Mouse (Mus musculus): ENCODE measurements around the gene Acad12.
"Not testable (repeated sequence)": the region's sequence is repeated elsewhere in the genome, so short reads cannot be mapped to it uniquely, and the experiment has no call there.

The Acad12 gene

DNA sequence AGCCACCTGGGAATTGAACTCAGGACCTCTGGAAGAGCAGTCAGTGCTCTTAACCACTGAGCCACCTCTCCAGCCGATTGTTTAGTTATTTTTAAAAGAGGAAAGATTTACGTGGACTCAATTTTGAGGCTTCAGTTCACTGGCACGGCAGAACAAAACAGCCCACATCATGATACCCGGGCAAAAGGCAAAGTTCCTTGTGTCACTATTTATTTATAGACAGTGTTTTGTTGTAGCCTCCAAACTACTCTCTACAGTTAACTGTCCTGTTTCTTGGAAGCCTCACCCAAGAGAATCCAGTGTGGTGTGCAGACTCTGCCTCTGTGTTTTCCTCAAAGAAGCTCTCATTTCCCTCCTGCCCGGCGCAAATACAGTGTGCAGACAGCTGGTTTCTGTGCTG lies 6.7 kb downstream of the Acad12 start:
- no peak for DNase-seq (ENCODE audit: low spot score)

DNA sequence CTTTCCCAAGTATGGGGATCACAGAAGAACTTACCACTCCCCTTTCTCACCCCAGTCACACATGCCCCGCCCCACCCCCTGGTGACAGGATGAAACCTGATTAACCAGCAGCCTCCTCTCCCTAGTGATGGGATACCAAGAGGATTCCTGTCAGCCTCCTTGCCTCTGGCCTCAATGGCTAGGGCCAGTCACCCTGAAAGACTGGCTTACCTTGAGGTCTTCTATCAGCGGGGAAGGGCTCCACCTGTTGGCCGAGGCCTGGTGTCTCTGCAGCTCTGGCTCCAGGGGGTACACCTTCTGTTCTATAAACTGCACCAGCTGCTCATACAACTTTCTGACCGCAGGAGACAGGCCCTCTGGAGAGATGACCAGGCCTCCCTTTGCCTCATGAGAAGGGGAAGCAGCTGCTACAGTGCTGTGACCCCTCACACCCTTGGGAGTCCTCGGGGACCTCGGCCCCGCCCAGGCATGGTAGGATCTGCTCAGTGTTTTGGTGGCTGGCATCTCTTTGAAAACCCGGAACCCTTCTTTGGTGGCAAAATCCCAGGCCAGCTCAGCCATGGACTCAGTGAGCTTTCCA lies 9.1 kb downstream of the Acad12 start:
- DNase-seq (ENCODE audit: low spot score) = not testable (repeated sequence)

- DNase-seq (ENCODE audit: low spot score) = peak; percentile 62
Observed at GRCm38 (mm10) chr5:121606151-121606550, 12.6 kb downstream of the Acad12 start.

DNA sequence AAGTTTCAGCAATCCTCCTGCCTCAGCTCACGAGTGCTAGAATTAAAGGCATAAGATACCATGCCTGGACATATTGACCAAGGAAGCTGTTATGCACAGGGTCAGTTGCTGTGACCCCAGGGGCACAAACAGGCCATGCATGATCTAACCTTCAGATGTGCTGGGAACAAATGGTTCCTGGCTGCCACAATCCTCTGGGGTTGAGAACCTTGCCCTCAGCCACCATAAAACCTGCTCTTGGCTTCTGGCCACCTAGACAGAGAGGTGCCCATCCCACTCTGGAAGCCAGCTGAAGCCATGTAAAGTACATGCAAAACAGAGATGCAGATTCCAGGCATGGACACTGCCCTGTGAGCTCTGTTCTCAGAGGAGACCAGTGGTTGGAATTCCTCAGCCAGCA lies 14.9 kb downstream of the Acad12 start:
- not testable (repeated sequence) for DNase-seq (ENCODE audit: low spot score)

- peak; percentile 84 for DNase-seq (ENCODE audit: low spot score)
Observed at GRCm38 (mm10) chr5:121601547-121602299, 17.0 kb downstream of the Acad12 start.

DNA sequence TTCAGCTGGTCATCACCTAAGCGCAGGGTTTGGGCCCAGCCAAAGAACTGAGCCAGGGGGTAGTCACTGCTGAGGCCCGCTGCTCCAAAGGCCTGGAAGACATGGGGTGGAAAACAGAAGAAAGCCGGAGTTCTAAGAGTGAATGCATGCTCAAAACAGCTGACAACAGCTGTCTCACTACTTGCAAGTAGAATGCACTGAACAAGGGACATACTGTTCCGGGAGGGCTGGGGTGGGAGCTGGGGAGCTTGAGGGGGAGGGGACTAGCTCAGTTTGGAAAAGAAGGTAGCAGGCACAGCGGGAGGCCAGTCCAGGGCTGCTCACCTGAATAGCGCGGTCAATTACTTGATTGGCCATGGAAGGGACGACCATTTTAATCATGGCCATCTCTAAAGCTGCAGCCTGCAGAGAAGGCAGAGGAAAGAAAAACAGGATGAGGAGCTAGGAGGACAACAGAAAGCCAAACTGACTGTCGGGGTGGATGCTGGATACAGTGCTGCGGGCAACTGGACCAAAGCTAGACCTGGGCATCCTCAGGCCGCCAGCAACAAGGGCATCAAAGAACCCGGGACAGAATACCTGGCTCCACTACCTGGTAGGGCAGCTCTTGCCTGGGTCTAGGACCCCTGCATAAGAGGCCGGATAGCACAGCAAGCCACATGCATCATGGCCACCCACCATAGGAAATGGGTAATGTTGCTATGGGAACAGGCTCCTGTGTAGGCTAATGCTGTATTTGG lies 19.7 kb downstream of the Acad12 start:
- DNase-seq (ENCODE audit: low spot score) = no peak

GRCm38 (mm10) chr5:121597991-121598537 lies 20.7 kb downstream of the Acad12 start:
- DNase-seq (ENCODE audit: low spot score) = no peak

DNA sequence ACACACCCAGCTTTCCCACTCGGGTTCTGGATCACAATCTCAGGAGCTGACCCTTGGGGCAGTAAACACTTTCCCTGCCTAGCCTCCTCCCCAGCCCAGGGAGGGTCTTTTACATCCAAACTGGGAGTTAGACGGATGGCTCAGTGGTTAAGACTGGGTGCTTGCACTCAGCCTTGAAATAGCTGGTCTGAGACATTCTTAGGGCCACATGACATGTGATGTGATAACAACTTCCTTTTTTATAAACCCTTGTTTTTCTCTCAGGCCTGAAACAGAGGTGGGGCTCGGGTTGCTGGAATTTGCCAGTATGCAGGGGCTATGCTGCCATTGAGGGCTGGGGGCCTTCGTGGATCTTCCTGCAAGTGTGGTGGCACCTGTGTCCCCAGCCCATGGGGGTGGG lies 21.4 kb downstream of the Acad12 start:
- no peak for DNase-seq (ENCODE audit: low spot score)

GRCm38 (mm10) chr5:121596226-121596625 lies 22.5 kb downstream of the Acad12 start:
- DNase-seq (ENCODE audit: low spot score) = no peak

- DNase-seq (ENCODE audit: low spot score) = no peak
Observed at GRCm38 (mm10) chr5:121595758-121596157, 23.0 kb downstream of the Acad12 start.

- no peak for DNase-seq (ENCODE audit: low spot score)
Observed at GRCm38 (mm10) chr5:121594714-121595313, 23.9 kb downstream of the Acad12 start.

- peak; percentile 64 for DNase-seq (ENCODE audit: low spot score)
Observed at GRCm38 (mm10) chr5:121593451-121594401, 25.0 kb downstream of the Acad12 start, which contains the start of gene Aldh2. Gene Aldh2 (minus strand): TSS chr5:121593824.

- no peak for DNase-seq (ENCODE audit: low spot score)
Observed at GRCm38 (mm10) chr5:121592816-121593407, 25.8 kb downstream of the Acad12 start.

GRCm38 (mm10) chr5:121592064-121592815 lies 26.5 kb downstream of the Acad12 start:
- no peak for DNase-seq (ENCODE audit: low spot score)

- DNase-seq (ENCODE audit: low spot score) = no peak
Observed at GRCm38 (mm10) chr5:121591417-121592063, 27.2 kb downstream of the Acad12 start.

DNA sequence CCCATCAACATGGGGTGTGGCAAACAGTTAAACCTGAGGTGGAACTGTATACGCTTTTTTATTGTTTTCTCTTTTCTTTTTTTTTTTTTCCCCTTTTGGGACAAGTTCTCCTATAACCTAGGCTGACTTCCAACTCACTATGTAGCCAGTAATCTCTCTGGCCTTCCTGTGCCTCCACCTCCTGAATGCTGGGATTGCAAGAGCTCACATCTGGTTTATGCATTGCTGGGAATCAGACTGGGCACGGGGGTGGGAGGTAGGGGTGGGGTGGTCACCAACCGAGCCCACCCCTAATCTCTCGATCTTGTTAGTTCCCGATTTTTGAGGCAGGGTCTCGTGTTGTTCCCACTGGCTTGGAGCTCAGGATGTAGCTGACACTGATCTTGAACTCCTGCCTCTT lies 28.8 kb downstream of the Acad12 start:
- no peak for DNase-seq (ENCODE audit: low spot score)

DNA sequence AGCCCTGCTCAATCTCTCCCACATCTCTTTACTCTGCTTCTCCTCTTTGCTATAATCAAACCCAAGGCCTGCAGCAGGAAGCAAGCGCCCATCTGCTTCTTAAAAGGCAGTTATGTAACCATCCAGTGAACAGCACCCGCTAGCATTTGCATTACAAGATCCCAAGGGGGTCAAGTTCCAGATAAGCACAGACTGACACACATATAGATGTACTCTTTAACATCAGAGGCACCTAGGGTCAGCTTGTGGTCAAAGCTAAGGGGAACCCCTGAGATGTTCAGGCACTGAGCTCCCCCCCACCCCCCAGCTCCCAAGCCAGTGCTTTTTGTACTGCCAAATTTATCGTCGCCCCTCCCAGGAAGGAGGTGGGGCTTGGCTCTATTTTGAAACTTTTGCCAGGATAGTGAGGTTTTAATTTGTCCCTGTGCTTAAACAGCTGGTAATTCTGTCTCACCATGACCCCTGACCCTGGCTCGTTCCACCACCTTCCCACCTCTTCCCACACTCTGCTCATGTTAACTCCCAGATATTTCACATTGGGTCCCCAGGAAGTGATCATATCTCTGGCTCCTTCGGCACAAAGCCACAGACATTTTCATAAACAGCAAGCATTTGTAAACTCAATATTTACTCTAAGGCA lies 32.2 kb downstream of the Acad12 start:
- no peak for DNase-seq (ENCODE audit: low spot score)

DNA sequence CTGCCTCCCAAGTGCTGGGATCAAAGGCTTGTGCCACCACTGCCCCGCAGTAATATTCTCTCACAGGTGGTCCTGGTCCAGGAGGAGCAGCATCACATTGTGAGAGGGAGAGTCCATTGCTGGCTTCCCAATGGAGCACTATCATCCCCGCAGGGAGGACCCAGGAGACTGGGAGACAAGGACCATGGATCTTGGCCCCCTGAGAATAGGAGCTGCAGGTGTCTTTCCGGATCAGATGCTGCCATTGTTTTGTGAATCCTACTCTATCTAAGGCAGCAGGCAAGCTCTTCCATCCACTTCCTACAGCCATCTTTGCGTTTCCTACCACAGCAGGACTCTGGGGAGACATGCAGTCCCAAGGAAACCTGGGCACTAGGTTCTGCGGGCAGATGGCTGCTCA lies 33.0 kb downstream of the Acad12 start:
- DNase-seq (ENCODE audit: low spot score) = no peak

DNA sequence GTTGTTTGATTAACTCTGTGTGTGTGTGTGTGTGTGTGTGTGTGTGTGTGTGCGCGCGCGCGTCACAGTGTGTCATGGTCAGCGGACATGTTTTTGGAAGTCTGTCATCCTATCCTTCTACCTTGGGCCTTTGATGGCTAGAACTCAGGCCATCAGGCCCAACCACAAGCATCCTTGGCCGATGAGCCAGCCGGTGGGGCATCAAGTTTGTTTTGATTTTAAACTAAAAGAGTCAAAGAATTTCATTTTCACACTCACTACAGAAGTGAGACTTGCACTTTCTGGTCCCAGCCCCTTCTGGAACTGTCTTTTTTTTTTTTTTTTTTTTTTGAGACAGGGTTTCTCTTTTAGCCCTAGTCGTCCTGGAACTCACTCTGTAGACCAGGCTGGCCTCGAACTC lies 33.7 kb downstream of the Acad12 start:
- DNase-seq (ENCODE audit: low spot score) = no peak
